Mouse (Mus musculus) testis, adult 2 months (tissue): Measurements from ENCODE around the gene Cacna1a.

ENCODE experiments used
- CTCF ChIP-seq: fragments of 200-500 bp; IDR thresholded peaks from 2 replicates; pipeline ENCODE4 v1.5.1; 2012; ENCODE audit warnings: low read depth, mild to moderate bottlenecking, inconsistent platforms, low read length, moderate library complexity; ENCODE audit not compliant: control insufficient read depth, insufficient read depth, insufficient replicate concordance
- POLR2A ChIP-seq: fragments of 200-500 bp; IDR thresholded peaks from 2 replicates; pipeline ENCODE4 v1.6.1; 2012; ENCODE audit warnings: low read depth, mild to moderate bottlenecking, inconsistent platforms, low read length, moderate library complexity; ENCODE audit not compliant: control insufficient read depth

- TF ChIP-seq CTCF (no peak), POLR2A (no peak)
These were observed 11.7 kb upstream of the Cacna1a start for GRCm38 (mm10) chr8:84376564-84376963.
